In the genomic region with DNA sequence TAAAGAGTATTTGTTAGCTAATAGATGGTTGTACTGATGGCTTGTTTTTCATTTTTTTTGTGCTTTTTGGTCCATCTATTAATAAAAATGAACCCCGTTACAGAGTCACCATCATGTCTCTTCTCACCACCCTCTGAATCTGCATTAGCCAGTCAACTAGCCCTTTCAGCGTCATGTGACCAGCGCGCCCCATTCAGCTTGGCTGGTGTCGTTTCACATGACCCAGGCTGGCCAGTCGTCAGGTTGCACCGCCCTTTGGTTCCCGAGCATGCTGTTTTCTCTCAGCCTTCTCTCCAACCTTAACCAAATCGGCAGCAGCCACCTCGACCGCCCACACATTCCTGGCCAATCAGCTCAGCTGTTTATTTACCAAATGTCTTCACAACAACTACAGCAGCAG, we compare ENCODE assay signal across 2 mouse cellular contexts.
A peak's percentile ranks its signal among the peaks of the same experiment; 100 is the strongest.
TF ChIP-seq lines count a peak whose summit lies in the region.

No protein-coding gene starts in this region.

TF ChIP-seq in MEL, 35 proteins besides CTCF, POLR2A, EP300 and RAD21:
- TF ChIP-seq MAZ (IDR thresholded peaks at IDR 0.05; ENCODE audit: low read depth, low read length) (no peak), CHD2 (IDR thresholded peaks at IDR 0.05; ENCODE audit: low read length) (no peak), MAFK (IDR thresholded peaks at IDR 0.05; ENCODE audit: borderline replicate concordance, low read depth, low read length) (no peak), GATA1 (IDR thresholded peaks at IDR 0.05; ENCODE audit: low read depth, low read length) (no peak), USF1 (IDR thresholded peaks at IDR 0.05; ENCODE audit: low read depth, low read length) (peak; percentile 90), MAX (IDR thresholded peaks at IDR 0.05; ENCODE audit: low read length) (0 out of 2 replicates have a peak, but pooled peaks have one; percentile 40), TAL1 (IDR thresholded peaks at IDR 0.05; ENCODE audit: low read length) (no peak), ELF1 (IDR thresholded peaks at IDR 0.05; ENCODE audit: low read depth, low read length) (no peak), E2F4 (IDR thresholded peaks at IDR 0.05; ENCODE audit: borderline replicate concordance, low read depth, low read length) (no peak), USF2 (IDR thresholded peaks at IDR 0.05; ENCODE audit: borderline replicate concordance in 1 of 2, insufficient read depth in 1 of 2, low read depth in 1 of 2, low read length in 2 of 2) (peak; percentile 45 to 62; a peak in 1 of 4 replicates)

TF ChIP-seq in myocyte, 11 proteins besides CTCF, POLR2A, EP300 and RAD21:
- TF ChIP-seq MYOD1 (IDR thresholded peaks at IDR 0.05; ENCODE audit: control insufficient read depth in 1 of 3, insufficient read length in 2 of 3, low read depth in 2 of 3) (no peak), USF1 (IDR thresholded peaks at IDR 0.05; ENCODE audit: low read depth) (peak; percentile 64), POLR2AphosphoS2 (IDR thresholded peaks at IDR 0.05; ENCODE audit: insufficient read length, low read depth) (peak; percentile 82)
